Mouse (Mus musculus): ENCODE results near the gene Prr29. TPM values are rescaled to one million over a fixed set of nuclear protein-coding genes. Genes with fewer than 3 reads are reported as not detected.
A peak's percentile ranks its signal among the peaks of the same experiment; 100 is the strongest.

The Prr29 gene
- polyA plus RNA-seq, 1 experiment from 2014 or later = not detected

DNA sequence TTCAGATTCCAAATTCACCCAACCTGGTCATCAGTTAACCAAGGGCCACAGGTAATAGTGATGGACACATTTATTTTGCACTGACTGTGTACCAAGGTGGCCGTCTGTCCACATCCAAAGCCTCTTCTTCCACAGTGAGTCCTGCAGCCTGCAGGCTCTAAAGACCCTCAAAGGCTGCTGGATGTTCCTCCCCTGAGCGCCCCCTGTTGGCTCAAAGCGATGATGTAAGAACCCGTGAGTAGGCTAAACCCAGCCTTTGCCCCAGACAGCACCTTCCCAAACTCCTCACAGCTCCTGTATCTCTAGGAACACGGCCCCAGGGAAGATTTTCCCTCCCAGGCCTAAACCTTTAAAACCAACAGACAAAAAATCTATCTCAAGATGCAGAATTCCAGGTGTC is 5.9 kb upstream of the Prr29 start:
- Histone ChIP-seq H3K4me2 (ENCODE audit: low read depth, low read length) (no peak overlapping the region), H3K27ac (replicated peaks; ENCODE audit: low read depth, low read length) (no peak overlapping the region), H3K4me1 (ENCODE audit: control insufficient read depth, insufficient read depth, low read length) (no peaks in the 10 kb centered on the region), H3K36me3 (replicated peaks; ENCODE audit: control insufficient read depth, insufficient read depth, low read depth, low read length) (no peaks in the 10 kb centered on the region), H3K9me3 (replicated peaks; ENCODE audit: control insufficient read depth, low read length) (no peaks in the 10 kb centered on the region), H3K27me3 (ENCODE audit: control insufficient read depth, insufficient read depth, low read length) (no peaks in the 10 kb centered on the region), H3K9ac (replicated peaks; ENCODE audit: low read length) (no peak overlapping the region), H3K4me3 (ENCODE audit: low read depth, low read length) (no peak overlapping the region)
- ATAC-seq (replicated peaks; ENCODE audit: insufficient number of reproducible peaks, low FRiP score, low TSS enrichment, low read depth) (no peak), DNase-seq (ENCODE audit: low spot score) (peak; percentile 62)
- 17% methylated on average over 5 of the region's 5 CpGs for WGBS

DNA sequence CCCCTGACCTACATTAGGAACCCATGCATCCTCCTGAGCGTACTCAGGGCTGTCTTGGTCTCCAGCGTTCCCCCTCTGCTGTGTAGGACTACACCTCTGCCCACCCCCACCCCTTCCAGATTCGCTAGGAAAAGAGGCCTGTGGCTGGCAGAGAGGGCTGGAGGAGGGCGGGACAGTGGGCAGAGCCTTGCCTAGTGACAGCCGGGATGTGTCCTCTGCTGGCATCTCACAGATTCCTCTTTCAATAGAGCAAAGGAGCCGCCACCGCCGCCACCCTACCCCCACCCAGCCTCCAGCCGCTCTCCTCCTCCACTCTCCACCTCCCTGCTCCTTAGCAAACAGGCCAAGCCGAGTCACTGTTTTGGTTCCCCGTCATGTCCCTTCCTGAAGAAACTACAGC is 560 bp upstream of the Prr29 start:
- Histone ChIP-seq H3K4me2 (ENCODE audit: low read depth, low read length) (no peak overlapping the region), H3K4me1 (ENCODE audit: control insufficient read depth, insufficient read depth, low read length) (no peaks in the 10 kb centered on the region), H3K27me3 (ENCODE audit: control insufficient read depth, insufficient read depth, low read length) (no peaks in the 10 kb centered on the region), H3K36me3 (replicated peaks; ENCODE audit: control insufficient read depth, insufficient read depth, low read depth, low read length) (no peaks in the 10 kb centered on the region), H3K27ac (replicated peaks; ENCODE audit: low read depth, low read length) (no peak overlapping the region), H3K9me3 (replicated peaks; ENCODE audit: control insufficient read depth, low read length) (no peaks in the 10 kb centered on the region), H3K4me3 (ENCODE audit: low read depth, low read length) (no peak overlapping the region), H3K9ac (replicated peaks; ENCODE audit: low read length) (no peak overlapping the region)
- ATAC-seq (replicated peaks; ENCODE audit: insufficient number of reproducible peaks, low FRiP score, low TSS enrichment, low read depth) = no peak
- 10% methylated on average over 11 of the region's 11 CpGs for WGBS
- no peak for DNase-seq (ENCODE audit: low spot score)

DNA sequence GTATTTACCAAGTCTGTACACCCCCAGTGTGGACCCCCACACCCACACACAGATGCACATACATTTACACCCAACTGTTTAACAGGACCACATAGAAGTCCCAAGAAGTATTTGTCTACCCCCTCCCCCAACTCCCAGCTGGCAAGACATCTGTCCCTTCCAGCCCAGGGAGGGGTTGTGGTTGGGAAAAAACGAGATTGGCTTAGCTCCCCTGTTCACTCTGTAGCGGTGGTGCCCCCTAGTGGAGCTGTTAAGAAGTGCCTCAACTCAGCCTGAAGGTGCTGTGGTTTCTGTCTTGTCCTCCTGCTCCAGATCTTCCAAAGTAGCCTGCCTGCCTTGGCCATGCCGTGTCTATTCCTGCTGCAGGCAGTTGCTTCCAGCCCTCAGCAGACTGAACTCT is 1.0 kb downstream of the Prr29 start:
- 18% methylated on average over 3 of the region's 3 CpGs for WGBS
- no peak overlapping the region for H3K9ac ChIP-seq (replicated peaks; ENCODE audit: low read length)
- no peak overlapping the region for H3K4me3 ChIP-seq (ENCODE audit: low read depth, low read length)
- H3K27ac ChIP-seq (replicated peaks; ENCODE audit: low read depth, low read length) = no peak overlapping the region
- no peaks in the 10 kb centered on the region for H3K4me1 ChIP-seq (ENCODE audit: control insufficient read depth, insufficient read depth, low read length)
- H3K27me3 ChIP-seq (ENCODE audit: control insufficient read depth, insufficient read depth, low read length) = no peaks in the 10 kb centered on the region
- DNase-seq (ENCODE audit: low spot score) = peak; percentile 81
- H3K4me2 ChIP-seq (ENCODE audit: low read depth, low read length) = no peak overlapping the region
- ATAC-seq (replicated peaks; ENCODE audit: insufficient number of reproducible peaks, low FRiP score, low TSS enrichment, low read depth) = 0 out of 2 replicates have a peak, but pooled peaks have one; percentile 39
- no peaks in the 10 kb centered on the region for H3K9me3 ChIP-seq (replicated peaks; ENCODE audit: control insufficient read depth, low read length)
- no peaks in the 10 kb centered on the region for H3K36me3 ChIP-seq (replicated peaks; ENCODE audit: control insufficient read depth, insufficient read depth, low read depth, low read length)

DNA sequence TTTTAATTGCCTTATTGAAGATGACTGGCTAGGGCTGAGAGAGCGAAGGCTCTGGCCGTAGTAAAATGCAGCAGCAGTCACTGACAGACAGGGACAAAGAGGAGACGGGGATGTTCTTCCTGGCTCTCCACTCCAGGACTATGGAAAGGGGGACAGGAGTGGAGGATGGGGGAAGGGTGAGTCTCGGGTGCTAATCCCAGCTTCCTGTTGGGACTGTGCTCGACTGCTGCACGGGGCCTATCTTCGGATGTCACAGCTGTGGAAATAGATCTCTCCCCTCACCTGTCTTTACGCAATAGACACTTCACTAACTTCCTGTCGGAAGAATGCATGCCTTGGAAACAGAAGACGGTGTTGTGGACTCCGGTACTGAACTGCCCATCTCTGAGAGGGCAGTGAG is 8.7 kb downstream of the Prr29 start:
- Histone ChIP-seq H3K27ac (replicated peaks; ENCODE audit: low read depth, low read length) (no peak overlapping the region), H3K9ac (replicated peaks; ENCODE audit: low read length) (peak overlapping the region; percentile 37), H3K27me3 (ENCODE audit: control insufficient read depth, insufficient read depth, low read length) (no peaks in the 10 kb centered on the region), H3K4me1 (ENCODE audit: control insufficient read depth, insufficient read depth, low read length) (peaks cover 2% of the 10 kb centered on the region; the same call in 1 of the 2 replicates), H3K9me3 (replicated peaks; ENCODE audit: control insufficient read depth, low read length) (no peaks in the 10 kb centered on the region), H3K4me3 (ENCODE audit: low read depth, low read length) (no peak overlapping the region), H3K4me2 (ENCODE audit: low read depth, low read length) (no peak overlapping the region), H3K36me3 (replicated peaks; ENCODE audit: control insufficient read depth, insufficient read depth, low read depth, low read length) (no peaks in the 10 kb centered on the region)
- no peak for DNase-seq (ENCODE audit: low spot score)
- WGBS = 32% methylated on average over 11 of the region's 11 CpGs
- ATAC-seq (replicated peaks; ENCODE audit: insufficient number of reproducible peaks, low FRiP score, low TSS enrichment, low read depth) = no peak

DNA sequence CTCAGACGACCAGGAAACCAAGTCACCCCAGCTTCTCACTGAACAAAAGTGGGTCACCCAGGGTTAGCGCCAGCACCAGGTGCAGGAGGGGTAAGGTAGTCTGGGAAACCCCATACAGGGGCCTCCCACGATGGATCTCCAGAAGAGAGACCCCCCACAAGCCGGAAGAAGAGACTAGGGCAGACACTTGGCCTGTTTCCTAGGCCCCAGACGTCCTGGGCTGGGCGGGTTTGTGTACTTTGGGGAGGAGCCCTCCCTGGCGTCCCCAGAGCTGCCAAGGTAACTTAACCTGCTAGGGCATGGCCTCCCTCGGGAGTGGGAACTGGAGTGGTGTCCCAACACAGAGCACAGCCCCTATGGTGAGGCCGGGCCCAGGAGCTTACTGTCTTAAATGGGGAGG is 9.3 kb downstream of the Prr29 start:
- Histone ChIP-seq H3K9me3 (replicated peaks; ENCODE audit: control insufficient read depth, low read length) (no peaks in the 10 kb centered on the region), H3K4me3 (ENCODE audit: low read depth, low read length) (no peak overlapping the region), H3K36me3 (replicated peaks; ENCODE audit: control insufficient read depth, insufficient read depth, low read depth, low read length) (no peaks in the 10 kb centered on the region), H3K9ac (replicated peaks; ENCODE audit: low read length) (0 out of 2 replicates have a peak overlapping the region, but pooled peaks have one; percentile 2), H3K27me3 (ENCODE audit: control insufficient read depth, insufficient read depth, low read length) (no peaks in the 10 kb centered on the region), H3K27ac (replicated peaks; ENCODE audit: low read depth, low read length) (no peak overlapping the region), H3K4me2 (ENCODE audit: low read depth, low read length) (no peak overlapping the region), H3K4me1 (ENCODE audit: control insufficient read depth, insufficient read depth, low read length) (peaks cover 2% of the 10 kb centered on the region; the same call in 1 of the 2 replicates)
- DNase-seq (ENCODE audit: low spot score) = no peak
- 0 out of 2 replicates have a peak, but pooled peaks have one; percentile 23 for ATAC-seq (replicated peaks; ENCODE audit: insufficient number of reproducible peaks, low FRiP score, low TSS enrichment, low read depth)
- whole genome bisulfite sequencing = 45% methylated on average over 9 of the region's 9 CpGs

DNA sequence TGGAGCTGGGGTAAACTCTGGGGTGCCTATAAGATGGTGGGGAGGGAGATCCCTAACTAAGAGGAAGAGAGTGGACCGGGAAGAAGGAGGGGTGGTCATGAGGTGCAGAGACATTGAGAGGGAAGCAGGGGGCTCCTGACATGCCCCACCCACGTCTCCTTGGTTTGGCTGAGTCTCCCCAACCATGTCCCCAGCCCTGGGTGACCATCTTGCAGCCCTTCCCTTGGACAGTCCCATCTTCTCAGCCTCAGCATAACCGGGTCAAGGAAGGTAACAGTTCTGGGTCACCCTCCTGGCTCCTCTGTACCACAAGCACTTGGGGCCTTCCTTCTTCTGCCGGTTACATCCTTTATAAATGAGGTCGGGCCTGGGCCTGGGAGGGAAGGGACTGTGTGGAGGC is 9.7 kb downstream of the Prr29 start:
- no peak overlapping the region for H3K4me2 ChIP-seq (ENCODE audit: low read depth, low read length)
- H3K27me3 ChIP-seq (ENCODE audit: control insufficient read depth, insufficient read depth, low read length) = no peaks in the 10 kb centered on the region
- H3K4me3 ChIP-seq (ENCODE audit: low read depth, low read length) = no peak overlapping the region
- 0 out of 2 replicates have a peak overlapping the region, but pooled peaks have one; percentile 2 for H3K9ac ChIP-seq (replicated peaks; ENCODE audit: low read length)
- H3K9me3 ChIP-seq (replicated peaks; ENCODE audit: control insufficient read depth, low read length) = no peaks in the 10 kb centered on the region
- peaks cover 2% of the 10 kb centered on the region; the same call in 1 of the 2 replicates for H3K4me1 ChIP-seq (ENCODE audit: control insufficient read depth, insufficient read depth, low read length)
- H3K27ac ChIP-seq (replicated peaks; ENCODE audit: low read depth, low read length) = no peak overlapping the region
- no peaks in the 10 kb centered on the region for H3K36me3 ChIP-seq (replicated peaks; ENCODE audit: control insufficient read depth, insufficient read depth, low read depth, low read length)
- DNase-seq (ENCODE audit: low spot score) = no peak
- WGBS = 84% methylated on average over 5 of the region's 5 CpGs
- no peak for ATAC-seq (replicated peaks; ENCODE audit: insufficient number of reproducible peaks, low FRiP score, low TSS enrichment, low read depth)

DNA sequence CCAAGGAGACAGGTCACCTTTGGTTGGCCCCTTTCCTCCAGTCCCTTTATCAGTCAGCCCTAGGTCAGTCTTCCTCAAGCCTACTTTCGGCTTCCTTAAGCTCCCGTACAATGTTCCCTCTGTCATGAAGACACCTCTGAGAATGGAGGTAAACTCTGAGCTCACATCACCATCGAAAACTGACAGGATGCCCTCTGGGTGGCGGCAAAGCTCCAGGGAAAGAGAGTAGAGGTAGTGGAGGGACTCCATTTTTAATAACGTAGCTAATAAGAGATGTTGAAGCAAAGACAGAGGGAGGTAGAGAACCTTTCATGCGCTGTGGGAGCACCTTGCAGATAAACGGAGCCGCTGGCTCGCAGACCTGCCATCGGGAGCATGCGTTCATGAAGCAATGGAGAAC is 15.7 kb downstream of the Prr29 start:
- no peak overlapping the region; the same call in 1 of the 2 replicates for H3K4me2 ChIP-seq (ENCODE audit: low read depth, low read length)
- H3K27me3 ChIP-seq (ENCODE audit: control insufficient read depth, insufficient read depth, low read length) = no peaks in the 10 kb centered on the region
- H3K4me1 ChIP-seq (ENCODE audit: control insufficient read depth, insufficient read depth, low read length) = no peaks in the 10 kb centered on the region
- H3K9me3 ChIP-seq (replicated peaks; ENCODE audit: control insufficient read depth, low read length) = no peaks in the 10 kb centered on the region
- H3K4me3 ChIP-seq (ENCODE audit: low read depth, low read length) = no peak overlapping the region
- no peak overlapping the region for H3K27ac ChIP-seq (replicated peaks; ENCODE audit: low read depth, low read length)
- 82% methylated on average over 11 of the region's 11 CpGs for WGBS
- no peak overlapping the region for H3K9ac ChIP-seq (replicated peaks; ENCODE audit: low read length)
- DNase-seq (ENCODE audit: low spot score) (no peak), ATAC-seq (replicated peaks; ENCODE audit: insufficient number of reproducible peaks, low FRiP score, low TSS enrichment, low read depth) (no peak)
- no peaks in the 10 kb centered on the region for H3K36me3 ChIP-seq (replicated peaks; ENCODE audit: control insufficient read depth, insufficient read depth, low read depth, low read length)

DNA sequence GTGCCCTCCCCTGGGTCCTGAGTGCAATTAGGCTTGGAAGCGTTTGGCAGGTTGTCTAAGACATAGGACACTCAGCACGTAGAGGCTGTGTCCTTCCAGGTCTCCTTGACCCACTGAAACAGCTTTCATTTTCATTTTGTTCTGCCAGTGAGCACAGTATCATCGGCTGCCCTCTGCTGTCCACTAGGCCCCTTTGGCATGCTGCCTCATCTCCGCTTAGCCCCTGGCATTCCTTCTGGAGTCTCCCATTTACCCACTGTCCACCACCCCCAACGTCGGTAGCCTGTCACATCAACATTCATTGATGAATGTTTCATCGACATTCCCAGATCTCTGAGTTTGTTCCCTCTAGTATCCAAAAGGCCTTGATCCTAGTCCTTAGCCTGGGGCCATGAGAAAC is 16.6 kb downstream of the Prr29 start:
- no peak overlapping the region for H3K4me2 ChIP-seq (ENCODE audit: low read depth, low read length)
- 79% methylated on average over 7 of the region's 7 CpGs for WGBS
- no peaks in the 10 kb centered on the region for H3K36me3 ChIP-seq (replicated peaks; ENCODE audit: control insufficient read depth, insufficient read depth, low read depth, low read length)
- no peaks in the 10 kb centered on the region for H3K9me3 ChIP-seq (replicated peaks; ENCODE audit: control insufficient read depth, low read length)
- no peaks in the 10 kb centered on the region for H3K27me3 ChIP-seq (ENCODE audit: control insufficient read depth, insufficient read depth, low read length)
- DNase-seq (ENCODE audit: low spot score) (no peak), ATAC-seq (replicated peaks; ENCODE audit: insufficient number of reproducible peaks, low FRiP score, low TSS enrichment, low read depth) (no peak)
- H3K27ac ChIP-seq (replicated peaks; ENCODE audit: low read depth, low read length) = no peak overlapping the region; the same call in 1 of the 2 replicates
- H3K9ac ChIP-seq (replicated peaks; ENCODE audit: low read length) = no peak overlapping the region
- no peaks in the 10 kb centered on the region for H3K4me1 ChIP-seq (ENCODE audit: control insufficient read depth, insufficient read depth, low read length)
- H3K4me3 ChIP-seq (ENCODE audit: low read depth, low read length) = peak overlapping the region; percentile 10; the same call in 1 of the 2 replicates
